Mouse (Mus musculus) CH12.LX (cell line): Measurements from ENCODE around the gene 3110021N24Rik.

Experiments used
- BHLHE40 ChIP-seq: IDR thresholded peaks from 2 replicates; pipeline ENCODE4 v1.6.1; 2011; ENCODE audit warnings: mild to moderate bottlenecking, low read depth, low read length, improper control_type of control experiment
- CTCF ChIP-seq, 2 experiments: IDR thresholded peaks in 1 of 2; conservative IDR thresholded peaks in 1 of 2; 2 replicates each; pipeline ENCODE4 v1.5.1; 2011 to 2012; ENCODE audit warnings: low read depth in 2 of 2, low read length in 2 of 2, improper control_type of control experiment in 1 of 2, inconsistent platforms in 1 of 2, mild to moderate bottlenecking in 1 of 2, moderate library complexity in 1 of 2
- E2F4 ChIP-seq: IDR thresholded peaks from 2 replicates; pipeline ENCODE4 v1.6.1; 2011; ENCODE audit warnings: low read depth, low read length, improper control_type of control experiment; ENCODE audit not compliant: insufficient replicate concordance
- ELF1 ChIP-seq: IDR thresholded peaks from 2 replicates; pipeline ENCODE4 v1.6.1; 2014; ENCODE audit warnings: low read depth, mild to moderate bottlenecking, inconsistent platforms, low read length, improper control_type of control experiment
- EP300 ChIP-seq: IDR thresholded peaks from 2 replicates; pipeline ENCODE4 v1.6.1; 2011; ENCODE audit warnings: low read length, improper control_type of control experiment
- GABPA ChIP-seq: IDR thresholded peaks from 2 replicates; pipeline ENCODE4 v1.6.1; 2012; ENCODE audit warnings: low read depth, low read length, improper control_type of control experiment, inconsistent platforms; ENCODE audit not compliant: insufficient replicate concordance
- MAZ ChIP-seq: IDR thresholded peaks from 2 replicates; pipeline ENCODE4 v1.6.1; 2012; ENCODE audit warnings: low read depth, mild to moderate bottlenecking, inconsistent platforms, low read length, improper control_type of control experiment, moderate library complexity
- NRF1 ChIP-seq: IDR thresholded peaks from 2 replicates; pipeline ENCODE4 v1.6.1; 2014; ENCODE audit warnings: low read depth, mild to moderate bottlenecking, inconsistent platforms, low read length, improper control_type of control experiment, moderate library complexity
- POLR2A ChIP-seq: IDR thresholded peaks from 2 replicates; pipeline ENCODE4 v1.6.1; 2011; ENCODE audit warnings: low read depth, mild to moderate bottlenecking, improper control_type of control experiment, low read length
- SIN3A ChIP-seq: IDR thresholded peaks from 2 replicates; pipeline ENCODE4 v1.6.1; 2012; ENCODE audit warnings: low read length, improper control_type of control experiment, inconsistent platforms
- SMC3 ChIP-seq: IDR thresholded peaks from 2 replicates; pipeline ENCODE4 v1.6.1; 2011; ENCODE audit warnings: low read depth, low read length, improper control_type of control experiment
- USF1 ChIP-seq: IDR thresholded peaks from 2 replicates; pipeline ENCODE4 v1.6.1; 2014; ENCODE audit warnings: low read depth, mild to moderate bottlenecking, inconsistent platforms, low read length, improper control_type of control experiment
- USF2 ChIP-seq: conservative IDR thresholded peaks from 2 replicates; pipeline ENCODE4 v1.6.1; 2011; ENCODE audit warnings: low read depth, low read length, improper control_type of control experiment
- ZC3H11A ChIP-seq: IDR thresholded peaks from 2 replicates; pipeline ENCODE4 v1.6.1; 2012; ENCODE audit warnings: low read depth, mild to moderate bottlenecking, inconsistent platforms, low read length, improper control_type of control experiment

DNA sequence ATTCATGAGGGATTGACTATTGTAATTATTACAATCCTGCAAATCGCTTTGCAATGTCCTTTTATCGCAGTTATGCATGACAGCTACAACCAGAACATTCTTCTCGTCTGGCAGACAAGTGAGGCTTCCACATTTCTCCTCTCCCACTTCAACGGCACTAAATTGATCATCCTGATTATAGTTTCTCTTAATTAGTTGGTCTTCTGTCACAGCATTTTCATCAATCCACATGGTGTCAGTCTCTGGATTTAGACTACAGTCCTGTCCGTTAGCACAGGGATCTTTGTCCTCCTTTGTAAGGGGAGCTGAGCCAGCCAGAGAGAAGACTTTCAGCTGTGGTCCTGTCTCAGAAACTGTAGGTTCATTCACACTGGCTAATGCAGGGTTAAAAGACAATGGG is at the start of gene 3110021N24Rik:
- TF ChIP-seq EP300, result no peak
- TF ChIP-seq ZC3H11A, result no peak
- TF ChIP-seq GABPA, result no peak
- TF ChIP-seq E2F4, result no peak
- no peak for TF ChIP-seq NRF1
- no peak for TF ChIP-seq POLR2A
- TF ChIP-seq USF2, result no peak
- TF ChIP-seq SIN3A, result no peak
- no peak for TF ChIP-seq ELF1
- TF ChIP-seq CTCF (conservative IDR thresholded peaks at IDR 0.05 in 1 of 2, IDR thresholded peaks at IDR 0.05 in 1 of 2; ENCODE audit: low read depth in 2 of 2, low read length in 2 of 2), result no peak
- no peak for TF ChIP-seq SMC3
- TF ChIP-seq MAZ, result no peak
- TF ChIP-seq BHLHE40, result no peak
- no peak for TF ChIP-seq USF1
